In genomic region chr14:10129088-10129487, GRCm38 (mm10) we compare ENCODE assay signal across 18 mouse cellular contexts.
"Had no signal": no experiment of that assay in that cellular context is flagged by ENCODE, and none has a peak within 500 bp of the region (broad histone marks: within the 10 kb centered on the region; RNA-seq: fewer than 3 reads in every experiment).

No protein-coding gene starts in this region.

- H3K4me2 ChIP-seq: liver, embryonic 13.5 days; midbrain, embryonic 12.5 days; neural tube, embryonic 13.5 days; stomach, embryonic 15.5 days had no signal

- H3K36me3 ChIP-seq: liver, embryonic 13.5 days; midbrain, embryonic 12.5 days; neural tube, embryonic 13.5 days; stomach, embryonic 15.5 days had no signal

- DNase-seq: kidney, adult 2 months; kidney, postnatal 25 days; layer of hippocampus, adult 9-11 months; liver, embryonic 13.5 days; lung, adult 2 months; retina, postnatal 1 day; right cerebral cortex, postnatal 25 days; spleen, adult 18-20 months; thymus, adult 18-20 months; thymus, postnatal 4 days had no signal

- H3K4me1 ChIP-seq: liver, embryonic 13.5 days; midbrain, embryonic 12.5 days; neural tube, embryonic 13.5 days; stomach, embryonic 15.5 days had no signal

- H3K27me3 ChIP-seq: liver, embryonic 13.5 days; midbrain, embryonic 12.5 days; neural tube, embryonic 13.5 days; stomach, embryonic 15.5 days had no signal

- H3K9ac ChIP-seq: liver, embryonic 13.5 days; midbrain, embryonic 12.5 days; neural tube, embryonic 13.5 days; stomach, embryonic 15.5 days had no signal

- H3K9me3 ChIP-seq: liver, embryonic 13.5 days; midbrain, embryonic 12.5 days; neural tube, embryonic 13.5 days; stomach, embryonic 15.5 days had no signal

- ATAC-seq: midbrain, embryonic 16.5 days had no signal

- H3K4me3 ChIP-seq: layer of hippocampus, adult 2 months; liver, embryonic 13.5 days; midbrain, embryonic 12.5 days; myocyte; neural tube, embryonic 13.5 days; stomach, embryonic 15.5 days had no signal

- H3K27ac ChIP-seq: kidney, postnatal 0 days; layer of hippocampus, adult 2 months; liver, embryonic 13.5 days; macrophage; midbrain, embryonic 12.5 days; neural tube, embryonic 13.5 days; stomach, embryonic 15.5 days had no signal
